Mouse (Mus musculus) MN1 (cell line): ENCODE data around the gene Alpk1.

ENCODE experiments used
- DNase-seq: peaks from one replicate; pipeline ENCODE4 v3.0.0-alpha.2; 2016; ENCODE audit warnings: low spot score

The Alpk1 gene

DNA sequence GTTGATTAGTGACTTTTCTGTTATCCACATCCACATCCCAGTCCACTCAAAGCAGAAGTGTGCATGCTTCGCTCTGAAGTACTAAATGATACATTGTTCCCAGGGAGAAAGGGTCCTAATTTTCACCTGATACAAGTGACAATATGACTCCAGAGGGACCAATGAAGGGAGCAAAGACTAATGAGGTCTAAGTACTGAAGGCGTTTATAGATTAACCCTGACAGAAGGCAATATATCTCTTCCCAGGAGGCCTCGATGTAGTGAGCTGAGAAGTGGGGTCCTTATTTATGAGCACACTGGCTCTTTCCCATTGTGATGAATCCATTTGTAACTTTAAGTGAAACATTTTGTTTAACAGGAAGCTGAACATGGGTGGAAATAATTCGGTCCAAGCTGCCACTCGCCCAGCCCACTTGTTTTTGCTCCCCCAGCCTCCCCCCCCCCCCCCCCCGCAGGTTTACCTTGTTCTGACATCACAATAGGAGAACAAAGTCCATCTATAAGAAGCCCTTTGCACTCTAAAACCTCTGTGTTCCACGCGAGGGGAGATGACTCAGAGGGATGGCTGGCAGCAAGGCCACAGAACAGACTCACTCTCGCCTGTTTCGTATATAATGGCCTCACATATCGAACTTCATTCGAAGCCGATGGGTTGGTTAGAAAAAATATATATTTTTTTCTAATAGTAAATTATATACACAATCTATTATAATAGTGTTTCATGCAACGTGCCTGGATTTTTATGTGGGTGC is 36.5 kb downstream of the Alpk1 start:
- DNase-seq: no peak

- DNase-seq: no peak
Measured at GRCm38 (mm10) chr3:127741473-127741872, 38.9 kb downstream of the Alpk1 start.

- no peak for DNase-seq
Measured at GRCm38 (mm10) chr3:127737876-127738275, 42.5 kb downstream of the Alpk1 start.

DNA sequence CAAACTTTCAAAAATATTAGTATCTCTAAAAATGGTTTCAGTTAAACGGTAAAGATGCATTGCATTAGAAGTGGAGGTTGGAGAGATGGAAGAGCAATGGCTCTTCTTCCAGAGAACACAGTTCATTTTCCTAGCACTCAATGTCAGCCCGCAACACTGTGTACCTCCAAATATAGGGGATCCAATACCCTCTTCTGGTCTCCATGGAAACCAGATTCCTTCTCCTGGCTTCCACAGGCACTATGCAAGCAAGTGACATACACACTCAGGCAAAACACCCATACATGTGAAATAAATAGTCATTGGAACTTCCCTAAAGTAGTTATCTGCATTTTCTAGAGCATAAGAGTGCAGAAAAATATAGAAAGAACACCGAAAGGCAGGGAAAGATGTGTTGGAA is 44.9 kb downstream of the Alpk1 start:
- no peak for DNase-seq

GRCm38 (mm10) chr3:127729513-127730137 is 50.7 kb downstream of the Alpk1 start:
- no peak for DNase-seq

GRCm38 (mm10) chr3:127728851-127729512 is 51.3 kb downstream of the Alpk1 start:
- DNase-seq: no peak

DNA sequence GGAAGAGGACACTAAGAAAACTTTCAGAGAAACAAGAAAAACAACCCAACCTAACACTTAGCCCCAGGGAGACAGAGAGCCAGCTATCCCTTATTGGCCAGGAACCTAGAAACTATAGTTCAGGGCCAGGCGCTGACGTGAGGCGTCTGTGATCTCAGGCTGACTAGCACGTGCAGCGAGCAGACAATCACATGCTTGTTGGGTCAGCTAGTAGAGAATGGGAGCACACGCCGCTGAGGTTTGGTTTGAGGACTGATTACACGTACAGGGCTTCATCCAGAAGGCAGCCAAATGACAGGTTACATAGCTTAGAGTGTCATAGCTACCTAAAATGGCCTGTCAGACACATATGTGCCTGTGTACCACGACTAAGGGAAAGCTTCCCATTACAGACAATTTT is 52.3 kb downstream of the Alpk1 start:
- DNase-seq: no peak

- no peak for DNase-seq
Measured at GRCm38 (mm10) chr3:127720948-127721347, 59.4 kb downstream of the Alpk1 start.

- DNase-seq: no peak
Measured at GRCm38 (mm10) chr3:127720050-127720449, 60.3 kb downstream of the Alpk1 start.

DNA sequence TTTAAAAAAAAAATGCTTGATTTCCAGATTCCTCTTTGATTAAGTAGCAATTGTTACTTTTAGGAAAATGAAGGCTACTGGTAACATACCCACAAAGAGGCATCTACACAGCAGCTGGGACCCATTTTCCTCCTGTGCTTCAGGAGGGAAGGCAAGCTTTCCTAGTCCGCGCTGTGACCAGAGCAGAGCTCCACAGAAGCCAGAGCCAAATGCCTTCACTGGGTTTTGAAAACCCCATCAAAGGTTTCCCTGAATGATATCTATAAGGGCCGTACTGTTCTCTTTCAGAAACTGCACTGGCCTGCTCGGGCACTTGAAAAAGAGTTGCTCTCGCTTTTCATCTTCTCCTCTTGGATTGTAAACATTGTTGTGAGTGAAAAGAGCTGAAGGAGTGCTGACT is 60.7 kb downstream of the Alpk1 start:
- no peak for DNase-seq

GRCm38 (mm10) chr3:127716759-127717158 is 63.6 kb downstream of the Alpk1 start:
- DNase-seq: no peak

- DNase-seq: no peak
Measured at GRCm38 (mm10) chr3:127713112-127713511, 67.2 kb downstream of the Alpk1 start.

DNA sequence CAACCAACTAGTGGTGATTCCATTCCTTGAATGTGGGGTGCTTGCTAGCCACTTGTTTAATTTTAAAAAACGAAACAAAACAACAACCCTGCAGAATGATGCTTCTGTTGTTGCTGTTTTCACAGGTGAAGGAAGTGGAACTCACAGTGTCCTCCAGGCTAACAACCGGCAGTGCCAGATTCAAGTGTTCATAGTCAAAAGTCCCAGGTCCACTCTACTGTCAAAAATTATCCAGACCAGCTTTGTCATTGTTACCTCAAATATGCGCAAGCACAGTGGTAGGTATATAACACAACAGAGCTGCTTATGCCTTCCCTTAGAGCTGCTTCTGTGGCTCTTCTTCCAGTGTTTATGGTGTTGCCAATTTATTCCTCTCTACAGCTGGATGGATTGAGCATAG is 68.8 kb downstream of the Alpk1 start:
- no peak for DNase-seq

DNA sequence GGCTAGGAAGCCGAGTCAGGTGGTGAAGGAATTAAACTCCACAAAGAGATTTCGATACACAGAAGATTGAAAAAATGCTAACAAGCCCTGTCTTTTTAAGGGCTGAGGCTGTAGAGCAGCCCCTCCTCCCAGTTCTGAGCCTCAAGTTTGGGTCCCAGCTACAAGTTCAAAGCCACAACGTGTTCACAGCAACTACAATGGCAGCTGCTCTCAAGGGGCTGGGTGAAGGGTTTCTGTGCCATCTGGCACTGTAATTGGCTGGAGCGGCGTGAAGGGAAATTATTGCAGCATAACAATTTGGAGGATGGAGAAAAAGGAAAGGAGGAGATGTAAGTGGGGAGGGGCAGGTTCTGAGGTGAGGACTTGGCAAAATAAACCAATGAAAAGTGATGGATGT is 73.2 kb downstream of the Alpk1 start:
- no peak for DNase-seq

DNA sequence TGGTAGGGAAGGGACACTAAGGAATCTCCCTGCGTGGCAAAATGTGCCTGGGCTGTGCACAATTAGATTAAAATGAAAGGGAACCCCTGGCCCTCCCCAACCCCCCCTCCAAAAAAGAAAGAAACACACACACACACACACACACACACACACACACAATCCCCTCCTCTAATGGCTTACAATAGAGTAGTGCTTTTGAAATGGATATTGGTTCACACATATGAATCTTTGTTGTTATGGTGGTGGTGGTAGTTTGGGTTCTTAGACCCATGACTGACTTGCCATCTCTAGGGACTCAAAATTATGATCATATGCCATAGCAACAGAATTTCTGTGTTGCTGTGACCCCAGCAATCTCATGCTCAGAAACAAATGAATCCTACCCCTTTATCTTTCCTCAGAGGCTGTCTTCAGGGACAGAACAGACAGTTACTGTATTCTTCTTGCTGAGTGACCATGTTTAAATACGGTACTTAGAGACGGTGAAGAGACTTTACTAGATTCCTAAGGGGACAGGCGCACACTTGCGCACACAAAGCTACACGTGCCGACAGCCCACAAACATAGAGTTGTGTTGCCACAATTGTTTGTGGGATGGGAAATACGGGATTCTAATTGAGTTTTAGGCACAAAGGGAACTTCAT is 73.8 kb downstream of the Alpk1 start:
- DNase-seq: no peak

DNA sequence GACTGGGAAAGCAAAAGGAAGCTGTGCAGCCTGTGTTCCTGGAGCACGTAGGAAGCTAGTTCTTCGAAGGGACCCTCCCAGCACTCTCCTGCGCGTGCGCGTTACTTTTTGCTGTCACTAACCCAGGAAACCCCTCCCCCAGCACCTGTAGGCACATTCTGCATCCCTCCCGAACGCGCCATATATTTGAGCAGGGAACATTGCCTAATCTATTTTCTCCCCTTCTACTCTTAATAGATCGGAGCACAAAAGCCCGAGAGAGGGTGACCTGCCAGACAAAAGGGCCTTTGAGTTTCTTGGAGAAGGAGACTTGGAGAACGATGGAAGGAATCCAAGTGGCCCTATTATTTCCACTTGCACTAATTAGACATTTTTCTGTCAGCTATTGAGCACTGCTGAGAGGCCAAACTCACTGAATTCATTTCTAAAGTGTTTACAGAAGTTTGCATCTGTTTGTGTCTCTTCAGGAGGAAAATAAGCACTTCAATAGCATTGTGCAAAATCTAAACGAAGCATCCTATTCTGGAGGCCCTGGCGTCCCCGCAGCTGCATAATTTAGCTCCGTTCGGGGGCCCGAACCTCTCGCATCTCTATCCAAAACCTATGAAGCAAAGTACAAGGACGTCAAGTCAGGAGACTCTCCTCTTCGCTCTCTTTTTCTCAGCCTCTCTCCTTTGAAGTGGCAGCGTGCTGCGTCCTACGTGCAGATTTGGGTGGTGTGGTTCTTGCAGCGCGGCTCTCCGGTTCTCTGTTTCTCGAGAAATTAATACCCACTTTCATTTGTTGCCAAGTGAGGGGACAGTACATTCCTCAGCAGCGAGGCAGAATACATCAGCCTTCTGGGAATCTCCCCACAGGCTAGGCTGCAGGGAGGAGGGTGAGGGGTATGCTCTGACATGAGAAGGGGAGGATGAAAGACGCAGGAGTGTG is 74.5 kb downstream of the Alpk1 start:
- no peak for DNase-seq

- DNase-seq: no peak
Measured at GRCm38 (mm10) chr3:127705139-127705514, 75.2 kb downstream of the Alpk1 start.

DNA sequence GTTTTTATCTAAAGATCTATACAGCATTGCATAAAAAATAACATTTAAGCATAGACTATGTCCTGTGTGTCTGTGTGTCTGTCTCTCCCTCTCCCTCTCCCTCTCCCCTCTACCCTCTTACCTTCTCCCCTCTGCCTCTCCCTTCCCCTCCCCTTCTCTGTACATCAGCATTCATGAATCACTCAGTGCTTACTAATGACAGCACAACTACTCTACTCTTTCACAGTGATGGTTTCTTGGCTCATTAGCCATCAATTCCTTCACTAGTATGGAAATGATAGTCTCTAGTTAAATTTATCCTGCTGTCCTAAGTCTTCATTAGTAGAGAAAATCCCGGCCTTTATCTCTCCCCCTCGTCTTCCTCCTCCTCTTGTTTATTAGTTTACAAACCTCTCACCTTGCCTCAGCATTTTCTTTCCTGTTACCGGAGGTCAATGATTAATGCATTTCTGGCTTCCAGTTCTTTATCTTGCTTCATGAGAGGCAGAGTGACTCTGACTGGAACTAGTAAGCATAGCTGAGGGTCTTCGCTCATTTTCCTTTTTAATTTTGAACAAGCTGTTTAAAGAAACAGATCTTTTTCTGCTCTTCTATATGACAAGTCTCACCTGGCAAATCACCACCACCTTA is 79.0 kb downstream of the Alpk1 start:
- DNase-seq: no peak

- DNase-seq: no peak
Measured at GRCm38 (mm10) chr3:127698636-127699035, 81.7 kb downstream of the Alpk1 start.

- no peak for DNase-seq
Measured at GRCm38 (mm10) chr3:127696541-127696940, 83.8 kb downstream of the Alpk1 start.
